Mouse (Mus musculus): ENCODE results near the gene Colec11. TPM values are rescaled to one million over a fixed set of nuclear protein-coding genes. Genes with fewer than 3 reads are reported as not detected.

Gene Colec11
- polyA plus RNA-seq, 1 experiment from 2014 or later: 2.2 TPM

GRCm38 (mm10) chr12:28636543-28636942 lies 13.4 kb upstream of the Colec11 start:
- TF ChIP-seq EP300 (IDR thresholded peaks at IDR 0.05) (no peak), CTCF (IDR thresholded peaks at IDR 0.05) (no peak)

GRCm38 (mm10) chr12:28635535-28636476 lies 12.6 kb upstream of the Colec11 start, which contains the start of gene Rps7:
TSS of gene Rps7 (minus strand) at chr12:28635953.
- no peaks in the 10 kb centered on the region for H3K27me3 ChIP-seq (replicated peaks; ENCODE audit: insufficient read depth, low read length)
- H3K27ac ChIP-seq (ENCODE audit: low read length): peak within 1 kb of the TSS; percentile 88
- H3K36me3 ChIP-seq (ENCODE audit: insufficient read depth, low read length): peaks cover 22% of the 10 kb centered on the region
- peak; percentile 98 for DNase-seq (ENCODE audit: low spot score)
- peak; percentile 94 for TF ChIP-seq EP300 (IDR thresholded peaks at IDR 0.05)
- TF ChIP-seq CTCF (IDR thresholded peaks at IDR 0.05): no peak
- H3K4me1 ChIP-seq (ENCODE audit: insufficient read depth, low read depth, low read length): peaks cover 4% of the 10 kb centered on the region; the same call in 1 of the 2 replicates
- H3K4me2 ChIP-seq (replicated peaks; ENCODE audit: low read depth, low read length): peak within 1 kb of the TSS; percentile 80
- H3K4me3 ChIP-seq (ENCODE audit: low read depth, low read length): peak within 1 kb of the TSS; percentile 77
- no peaks in the 10 kb centered on the region for H3K9me3 ChIP-seq (ENCODE audit: low read length)
- peak within 1 kb of the TSS; percentile 99 for H3K9ac ChIP-seq (replicated peaks; ENCODE audit: low read depth)
- ATAC-seq: peak; percentile 99
- 5% methylated on average over 69 of the region's 69 CpGs for WGBS

More at GRCm38 (mm10) chr12:28636543-28636942, 13.4 kb upstream of the Colec11 start:
- DNase-seq (ENCODE audit: low spot score) (no peak), ATAC-seq (no peak)
- H3K27me3 ChIP-seq (replicated peaks; ENCODE audit: insufficient read depth, low read length): no peaks in the 10 kb centered on the region
- no peak overlapping the region for H3K9ac ChIP-seq (replicated peaks; ENCODE audit: low read depth)
- no peaks in the 10 kb centered on the region for H3K9me3 ChIP-seq (ENCODE audit: low read length)
- H3K36me3 ChIP-seq (ENCODE audit: insufficient read depth, low read length): peaks cover 15% of the 10 kb centered on the region
- H3K27ac ChIP-seq (ENCODE audit: low read length): no peak overlapping the region
- no peak overlapping the region; the same call in 1 of the 2 replicates for H3K4me2 ChIP-seq (replicated peaks; ENCODE audit: low read depth, low read length)
- WGBS: 89% methylated on average over 6 of the region's 6 CpGs
- peaks cover 4% of the 10 kb centered on the region; the same call in 1 of the 2 replicates for H3K4me1 ChIP-seq (ENCODE audit: insufficient read depth, low read depth, low read length)
- peak overlapping the region; percentile 77; the same call in 1 of the 2 replicates for H3K4me3 ChIP-seq (ENCODE audit: low read depth, low read length)

- under 1% methylated on average over 23 of the region's 23 CpGs for WGBS
Observed at GRCm38 (mm10) chr12:28635058-28635534, 11.9 kb upstream of the Colec11 start.

DNA sequence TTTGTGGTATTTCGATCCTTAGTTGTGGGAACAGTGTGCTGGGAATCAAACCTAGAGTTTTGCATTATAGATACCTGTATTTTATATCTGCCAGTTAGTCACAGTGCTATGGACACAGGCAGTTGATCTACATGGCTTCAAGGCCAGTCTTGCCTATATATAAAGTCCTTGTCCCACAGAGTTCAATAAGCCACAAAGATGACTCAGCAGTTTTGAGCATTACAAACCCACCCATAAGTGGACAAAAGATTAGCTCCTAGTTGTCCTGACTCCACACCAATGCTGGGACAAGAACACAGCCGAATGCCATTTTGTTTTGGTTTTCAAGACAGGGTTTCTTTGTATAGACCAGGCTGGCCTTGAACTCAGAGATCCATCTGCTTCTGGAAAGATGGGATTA lies 5.3 kb upstream of the Colec11 start:
- Histone ChIP-seq H3K4me2 (replicated peaks; ENCODE audit: low read depth, low read length) (no peak overlapping the region), H3K9ac (replicated peaks; ENCODE audit: low read depth) (no peak overlapping the region), H3K4me1 (ENCODE audit: insufficient read depth, low read depth, low read length) (no peaks in the 10 kb centered on the region), H3K4me3 (ENCODE audit: low read depth, low read length) (no peak overlapping the region), H3K27ac (ENCODE audit: low read length) (no peak overlapping the region), H3K36me3 (ENCODE audit: insufficient read depth, low read length) (peaks cover 38% of the 10 kb centered on the region), H3K27me3 (replicated peaks; ENCODE audit: insufficient read depth, low read length) (no peaks in the 10 kb centered on the region), H3K9me3 (ENCODE audit: low read length) (no peaks in the 10 kb centered on the region)
- DNase-seq (ENCODE audit: low spot score): no peak
- TF ChIP-seq CTCF (IDR thresholded peaks at IDR 0.05) (no peak), EP300 (IDR thresholded peaks at IDR 0.05) (no peak)
- no peak for ATAC-seq
- WGBS: 92% methylated on average over 2 of the region's 2 CpGs

More at GRCm38 (mm10) chr12:28635058-28635534, 11.9 kb upstream of the Colec11 start:
- peak overlapping the region; percentile 80 for H3K4me2 ChIP-seq (replicated peaks; ENCODE audit: low read depth, low read length)
- ATAC-seq (peak; percentile 26), DNase-seq (ENCODE audit: low spot score) (no peak)
- no peaks in the 10 kb centered on the region for H3K27me3 ChIP-seq (replicated peaks; ENCODE audit: insufficient read depth, low read length)
- H3K9me3 ChIP-seq (ENCODE audit: low read length): no peaks in the 10 kb centered on the region
- H3K9ac ChIP-seq (replicated peaks; ENCODE audit: low read depth): peak overlapping the region; percentile 99
- peak overlapping the region; percentile 77 for H3K4me3 ChIP-seq (ENCODE audit: low read depth, low read length)
- H3K36me3 ChIP-seq (ENCODE audit: insufficient read depth, low read length): peaks cover 29% of the 10 kb centered on the region
- peak overlapping the region; percentile 88 for H3K27ac ChIP-seq (ENCODE audit: low read length)
- TF ChIP-seq EP300 (IDR thresholded peaks at IDR 0.05) (no peak), CTCF (IDR thresholded peaks at IDR 0.05) (no peak)
- H3K4me1 ChIP-seq (ENCODE audit: insufficient read depth, low read depth, low read length): peaks cover 4% of the 10 kb centered on the region; the same call in 1 of the 2 replicates

GRCm38 (mm10) chr12:28627092-28627491 lies 3.9 kb upstream of the Colec11 start:
- no peaks in the 10 kb centered on the region for H3K27me3 ChIP-seq (replicated peaks; ENCODE audit: insufficient read depth, low read length)
- H3K4me3 ChIP-seq (ENCODE audit: low read depth, low read length): no peak overlapping the region
- 52% methylated on average over 4 of the region's 4 CpGs for WGBS
- no peaks in the 10 kb centered on the region for H3K4me1 ChIP-seq (ENCODE audit: insufficient read depth, low read depth, low read length)
- DNase-seq (ENCODE audit: low spot score) (no peak), ATAC-seq (no peak)
- H3K4me2 ChIP-seq (replicated peaks; ENCODE audit: low read depth, low read length): no peak overlapping the region
- peaks cover 27% of the 10 kb centered on the region for H3K36me3 ChIP-seq (ENCODE audit: insufficient read depth, low read length)
- no peak for TF ChIP-seq CTCF (IDR thresholded peaks at IDR 0.05)
- TF ChIP-seq EP300 (IDR thresholded peaks at IDR 0.05): no peak
- no peaks in the 10 kb centered on the region for H3K9me3 ChIP-seq (ENCODE audit: low read length)
- no peak overlapping the region for H3K9ac ChIP-seq (replicated peaks; ENCODE audit: low read depth)
- H3K27ac ChIP-seq (ENCODE audit: low read length): no peak overlapping the region

DNA sequence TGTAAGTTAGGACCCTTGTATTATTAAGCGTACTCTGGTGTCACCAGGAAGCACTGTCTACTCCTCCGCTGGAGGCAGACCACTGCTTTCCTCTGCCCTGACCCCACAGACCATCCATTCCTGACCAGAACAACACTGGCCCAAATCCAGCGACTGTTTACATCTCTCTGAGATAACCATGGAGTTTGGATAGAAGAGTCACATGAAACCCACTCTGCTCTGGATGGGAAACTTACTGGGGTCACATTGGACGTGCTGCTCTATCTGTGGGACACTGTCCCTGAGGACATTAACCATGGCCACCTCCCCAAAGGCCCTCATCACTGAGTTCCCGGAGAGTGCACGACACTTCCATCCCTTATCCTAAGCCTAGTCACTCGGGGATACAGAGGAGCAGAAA lies 2.2 kb upstream of the Colec11 start:
- peaks cover 12% of the 10 kb centered on the region for H3K36me3 ChIP-seq (ENCODE audit: insufficient read depth, low read length)
- 48% methylated on average over 7 of the region's 7 CpGs for WGBS
- no peak for ATAC-seq

More for the DNA sequence above, 2.2 kb upstream of the Colec11 start:
- TF ChIP-seq EP300 (IDR thresholded peaks at IDR 0.05) (no peak), CTCF (IDR thresholded peaks at IDR 0.05) (no peak)
- no peak overlapping the region for H3K9ac ChIP-seq (replicated peaks; ENCODE audit: low read depth)
- H3K4me3 ChIP-seq (ENCODE audit: low read depth, low read length): no peak overlapping the region
- no peaks in the 10 kb centered on the region for H3K27me3 ChIP-seq (replicated peaks; ENCODE audit: insufficient read depth, low read length)
- no peaks in the 10 kb centered on the region for H3K9me3 ChIP-seq (ENCODE audit: low read length)
- no peaks in the 10 kb centered on the region for H3K4me1 ChIP-seq (ENCODE audit: insufficient read depth, low read depth, low read length)
- H3K4me2 ChIP-seq (replicated peaks; ENCODE audit: low read depth, low read length): no peak overlapping the region
- H3K27ac ChIP-seq (ENCODE audit: low read length): no peak overlapping the region
- no peak for DNase-seq (ENCODE audit: low spot score)
